Mouse (Mus musculus): ENCODE results near the gene Milr1.

DNA sequence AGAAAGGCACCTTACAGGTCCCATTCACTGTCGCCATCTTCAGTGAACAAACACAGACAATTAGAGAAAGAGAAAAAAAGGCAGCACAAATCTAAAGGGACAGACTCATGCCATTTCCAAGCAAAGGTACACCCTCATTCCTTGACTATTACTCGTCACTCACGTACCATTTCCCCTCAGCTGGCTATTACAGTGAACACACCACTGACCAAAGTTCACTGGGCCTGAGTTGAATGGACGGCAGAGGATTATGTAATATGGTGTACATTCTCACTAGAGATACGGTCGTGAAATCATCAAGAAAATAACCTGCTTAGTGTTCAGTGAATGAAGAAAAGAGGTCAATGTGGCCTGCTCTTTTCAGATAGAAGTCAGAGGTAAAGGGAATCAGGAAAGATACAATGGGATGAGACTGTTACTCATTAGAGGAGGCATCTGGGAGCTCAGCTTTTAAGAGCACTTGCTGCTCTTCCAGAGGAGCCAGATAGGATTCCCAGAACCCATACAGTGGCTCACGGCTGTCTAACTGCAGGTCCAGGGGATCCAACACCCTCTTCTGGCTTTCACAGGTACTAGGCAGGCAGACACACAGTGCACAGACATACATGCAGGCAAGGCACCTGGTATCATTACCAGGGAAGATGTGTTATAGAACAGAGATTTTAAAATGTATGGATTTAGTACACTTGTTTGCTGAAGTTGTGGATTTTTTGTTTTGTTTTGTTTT, 61.5 kb downstream of the Milr1 start:
- TF ChIP-seq CTCF (conservative IDR thresholded peaks at IDR 0.05; ENCODE audit: low read length) (no peak), POU5F1 (IDR thresholded peaks at IDR 0.05; ENCODE audit: borderline replicate concordance, low read length) (no peak)
